ENCODE assay signal across 10 mouse cellular contexts in the genomic region with DNA sequence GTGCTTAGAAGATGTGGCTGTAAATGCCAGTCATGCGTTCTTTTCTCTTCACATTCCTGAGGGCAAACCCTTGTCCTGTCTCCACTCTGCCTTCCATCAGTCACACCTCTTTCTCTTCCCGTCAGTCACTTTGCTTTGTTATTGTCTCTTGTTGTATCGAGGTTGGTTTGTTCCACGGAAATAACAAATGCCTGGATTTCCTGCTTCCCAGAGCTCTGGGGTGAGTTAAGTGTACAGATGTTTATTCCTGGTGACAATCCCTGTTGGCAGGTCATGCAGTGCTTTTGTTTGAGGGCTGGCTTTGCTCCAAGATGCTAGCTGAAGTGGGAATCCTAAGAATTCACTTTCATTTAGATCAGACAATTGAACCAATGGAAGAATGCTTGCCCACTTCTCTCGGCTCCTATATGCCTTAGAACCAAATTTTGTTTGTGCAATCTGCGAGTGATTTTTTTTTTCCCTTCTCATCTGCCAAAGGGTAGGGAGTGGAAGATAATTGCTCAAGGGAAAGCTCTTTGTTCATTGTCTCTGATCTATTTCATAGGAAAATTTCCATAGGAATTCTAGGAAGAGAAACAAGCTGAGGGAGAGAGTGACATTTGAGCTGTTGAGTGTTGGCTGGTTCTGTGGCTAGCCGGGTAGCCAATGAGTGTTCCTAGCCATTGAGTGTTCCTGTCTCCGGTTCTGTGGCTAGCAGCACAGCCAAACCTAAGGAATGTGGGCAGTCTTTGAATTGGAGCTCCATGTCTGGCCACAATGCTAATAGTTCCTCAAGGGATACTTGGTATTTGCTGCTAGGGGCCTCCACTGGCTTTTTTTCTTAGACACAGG.
DNase-seq lines count a peak whose midpoint lies in the region; ATAC-seq and TF ChIP-seq lines count a peak whose summit lies in the region.
"Had no signal": no experiment of that assay in that cellular context is flagged by ENCODE, and none has a peak within 500 bp of the region (broad histone marks: within the 10 kb centered on the region; RNA-seq: fewer than 3 reads in every experiment).

No protein-coding gene starts in this region.

- no peak overlapping the region for H3K4me2 ChIP-seq in intestine, embryonic 16.5 days (ENCODE audit: low read depth, low read length)
- no peak overlapping the region for H3K4me2 ChIP-seq in intestine, postnatal 0 days (replicated peaks; ENCODE audit: low read depth)
- H3K4me2 ChIP-seq: stomach, embryonic 15.5 days had no signal

- no peak for ATAC-seq in intestine, embryonic 16.5 days
- ATAC-seq in intestine, postnatal 0 days, result no peak

- no peak for TF ChIP-seq CTCF in intestine, postnatal 0 days (IDR thresholded peaks at IDR 0.05; ENCODE audit: low read depth)
- no peak for TF ChIP-seq CTCF in gastrocnemius, adult 2 months (IDR thresholded peaks at IDR 0.05)
- no peak for TF ChIP-seq CTCF in kidney, adult 2 months (conservative IDR thresholded peaks at IDR 0.05; ENCODE audit: insufficient read depth, insufficient read length, low read depth, low read length)

- intact Hi-C loops in gastrocnemius, adult 2 months (cut with DNase I), result no loop called here

- peak; percentile 50 for DNase-seq in gastrocnemius, adult 2 months
- DNase-seq in kidney, adult 2 months, result peak; percentile 92
- peak; percentile 77 to 78 for DNase-seq in lung, postnatal 4 days
- DNase-seq in spleen, postnatal 10 days (ENCODE audit: low spot score in 2 of 2), result no peak
- no peak for DNase-seq in right cerebral cortex, postnatal 14 days
- DNase-seq in layer of hippocampus, postnatal 36 days, result no peak

- no peak overlapping the region for H3K4me3 ChIP-seq in intestine, embryonic 16.5 days (ENCODE audit: low read length)
- no peak overlapping the region for H3K4me3 ChIP-seq in intestine, postnatal 0 days (ENCODE audit: low read depth, low read length)
- no peak overlapping the region for H3K4me3 ChIP-seq in gastrocnemius, adult 2 months
- no peak overlapping the region for H3K4me3 ChIP-seq in kidney, adult 2 months (ENCODE audit: insufficient read depth, low read depth, low read length)
- H3K4me3 ChIP-seq: stomach, embryonic 15.5 days had no signal

- no peaks in the 10 kb centered on the region for H3K9me3 ChIP-seq in intestine, embryonic 16.5 days (ENCODE audit: control insufficient read depth, low read length)
- no peaks in the 10 kb centered on the region for H3K9me3 ChIP-seq in intestine, postnatal 0 days (ENCODE audit: control insufficient read depth)
- H3K9me3 ChIP-seq: stomach, embryonic 15.5 days had no signal

- WGBS in intestine, embryonic 16.5 days, result 28% methylated on average over 8 of the region's 8 CpGs
- 34% methylated on average over 8 of the region's 8 CpGs for WGBS in intestine, postnatal 0 days
- 43% methylated on average over 8 of the region's 8 CpGs for WGBS in kidney, adult 2 months

- H3K9ac ChIP-seq in intestine, embryonic 16.5 days (ENCODE audit: low read depth, low read length), result no peak overlapping the region
- no peak overlapping the region for H3K9ac ChIP-seq in intestine, postnatal 0 days (ENCODE audit: low read depth, low read length)
- H3K9ac ChIP-seq: stomach, embryonic 15.5 days had no signal

- 0 out of 2 replicates have a peak, but pooled peaks cover 3% of the 10 kb centered on the region for H3K4me1 ChIP-seq in intestine, embryonic 16.5 days (ENCODE audit: control insufficient read depth, insufficient read depth, low read length)
- no peaks in the 10 kb centered on the region for H3K4me1 ChIP-seq in intestine, postnatal 0 days (replicated peaks; ENCODE audit: control insufficient read depth, insufficient read depth, low read length)
- H3K4me1 ChIP-seq in kidney, adult 2 months (ENCODE audit: control insufficient read depth, insufficient read depth, low read length), result no peaks in the 10 kb centered on the region
- H3K4me1 ChIP-seq: stomach, embryonic 15.5 days had no signal

- TF ChIP-seq POLR2A in kidney, adult 2 months (IDR thresholded peaks at IDR 0.05; ENCODE audit: low read depth, low read length), result no peak

- H3K27me3 ChIP-seq in intestine, embryonic 16.5 days (replicated peaks; ENCODE audit: control insufficient read depth, insufficient read depth, low read length), result no peaks in the 10 kb centered on the region
- no peaks in the 10 kb centered on the region for H3K27me3 ChIP-seq in intestine, postnatal 0 days (replicated peaks; ENCODE audit: control insufficient read depth, insufficient read depth, low read length)
- no peaks in the 10 kb centered on the region for H3K27me3 ChIP-seq in kidney, adult 2 months (replicated peaks; ENCODE audit: control insufficient read depth, insufficient read depth, low read length)
- H3K27me3 ChIP-seq: CH12.LX; stomach, embryonic 15.5 days had no signal

- H3K27ac ChIP-seq in intestine, embryonic 16.5 days (ENCODE audit: low read length), result peak overlapping the region; percentile 48
- H3K27ac ChIP-seq in intestine, postnatal 0 days (ENCODE audit: low read depth, low read length), result no peak overlapping the region
- peak overlapping the region; percentile 84 for H3K27ac ChIP-seq in gastrocnemius, adult 2 months
- H3K27ac ChIP-seq in kidney, adult 2 months (ENCODE audit: insufficient read depth, low read depth, low read length), result peak overlapping the region; percentile 87
- H3K27ac ChIP-seq: stomach, embryonic 15.5 days had no signal

- no peaks in the 10 kb centered on the region for H3K36me3 ChIP-seq in intestine, embryonic 16.5 days (ENCODE audit: control insufficient read depth, insufficient read depth, low read length)
- no peaks in the 10 kb centered on the region for H3K36me3 ChIP-seq in intestine, postnatal 0 days (ENCODE audit: control insufficient read depth, insufficient read depth)
- no peaks in the 10 kb centered on the region for H3K36me3 ChIP-seq in kidney, adult 2 months (ENCODE audit: control insufficient read depth, insufficient read depth, low read length)
- H3K36me3 ChIP-seq: stomach, embryonic 15.5 days had no signal

Comparison
In these comparisons a context has a peak if more than half of its experiments do, and no peak if none do; other contexts are left out.
1. DNase-seq: peak in gastrocnemius, adult 2 months (single experiment), kidney, adult 2 months (single experiment) and lung, postnatal 4 days (2 of 2); none in spleen, postnatal 10 days (0 of 2), right cerebral cortex, postnatal 14 days (single experiment) and layer of hippocampus, postnatal 36 days (0 of 2).